Mouse (Mus musculus) embryo, embryonic 10.5 days (tissue): Measurements from ENCODE around the gene Cmss1.
A peak's percentile ranks its signal among the peaks of the same experiment; 100 is the strongest.

Experiments
- DNase-seq: peaks from one replicate; pipeline ENCODE4 v3.0.0-alpha.2; 2015; ENCODE audit warnings: low spot score

Cmss1 gene

GRCm38 (mm10) chr16:57558258-57558657 is 48.4 kb downstream of the Cmss1 start:
- DNase-seq, result no peak

- DNase-seq, result no peak
Observed at GRCm38 (mm10) chr16:57556244-57556643, 50.4 kb downstream of the Cmss1 start.

GRCm38 (mm10) chr16:57555667-57556066 is 51.0 kb downstream of the Cmss1 start:
- DNase-seq, result no peak

GRCm38 (mm10) chr16:57554886-57555400 is 51.7 kb downstream of the Cmss1 start:
- DNase-seq, result no peak

GRCm38 (mm10) chr16:57553235-57553634 is 53.4 kb downstream of the Cmss1 start:
- DNase-seq, result no peak

GRCm38 (mm10) chr16:57552709-57553108 is 54.0 kb downstream of the Cmss1 start:
- no peak for DNase-seq

GRCm38 (mm10) chr16:57551617-57552016 is 55.0 kb downstream of the Cmss1 start:
- no peak for DNase-seq

GRCm38 (mm10) chr16:57550817-57551216 is 55.8 kb downstream of the Cmss1 start:
- DNase-seq, result peak; percentile 73

- DNase-seq, result peak; percentile 33
Observed at GRCm38 (mm10) chr16:57550088-57550487, 56.6 kb downstream of the Cmss1 start.

GRCm38 (mm10) chr16:57549061-57550037 is 57.3 kb downstream of the Cmss1 start:
- peak; percentile 87 for DNase-seq

GRCm38 (mm10) chr16:57548608-57549007 is 58.1 kb downstream of the Cmss1 start:
- no peak for DNase-seq

- DNase-seq, result no peak
Observed at GRCm38 (mm10) chr16:57546355-57546754, 60.3 kb downstream of the Cmss1 start.

- no peak for DNase-seq
Observed at GRCm38 (mm10) chr16:57544441-57544840, 62.2 kb downstream of the Cmss1 start.

GRCm38 (mm10) chr16:57543243-57543642 is 63.4 kb downstream of the Cmss1 start:
- no peak for DNase-seq

- no peak for DNase-seq
Observed at GRCm38 (mm10) chr16:57536511-57536910, 70.2 kb downstream of the Cmss1 start.

- no peak for DNase-seq
Observed at GRCm38 (mm10) chr16:57534811-57535210, 71.9 kb downstream of the Cmss1 start.

GRCm38 (mm10) chr16:57534365-57534764 is 72.3 kb downstream of the Cmss1 start:
- no peak for DNase-seq

GRCm38 (mm10) chr16:57532081-57532493 is 74.6 kb downstream of the Cmss1 start:
- DNase-seq, result peak; percentile 61

GRCm38 (mm10) chr16:57530547-57530946 is 76.1 kb downstream of the Cmss1 start:
- DNase-seq, result no peak

- DNase-seq, result no peak
Observed at GRCm38 (mm10) chr16:57528457-57528856, 78.2 kb downstream of the Cmss1 start.

- no peak for DNase-seq
Observed at GRCm38 (mm10) chr16:57526893-57527292, 79.8 kb downstream of the Cmss1 start.

GRCm38 (mm10) chr16:57525476-57525875 is 81.2 kb downstream of the Cmss1 start:
- no peak for DNase-seq

GRCm38 (mm10) chr16:57525046-57525445 is 81.6 kb downstream of the Cmss1 start:
- no peak for DNase-seq
